Mouse (Mus musculus) MEL (cell line): ENCODE results near the gene Ighmbp2. TPM values are rescaled to one million over a fixed set of nuclear protein-coding genes. Genes with fewer than 3 reads are reported as not detected.

Experiments
- DNase-seq: peaks from one replicate; pipeline ENCODE4 v3.0.0; 2011; ENCODE audit warnings: low read depth, low spot score
- H3K27ac ChIP-seq: 2 replicates; pipeline ENCODE4 v1.5.1; 2012; ENCODE audit warnings: low read depth, mild to moderate bottlenecking, control low read depth, low read length, moderate library complexity; ENCODE audit not compliant: control insufficient read depth
- H3K27me3 ChIP-seq, 2 experiments: fragments of 150-350 bp in 1 of 2; sonication (generic) in 1 of 2; 2 replicates each; pipeline ENCODE4 v1.6.1; 2012; ENCODE audit warnings: low read length in 2 of 2, mild to moderate bottlenecking in 2 of 2, improper control_type of control experiment in 1 of 2, moderate library complexity in 1 of 2; ENCODE audit not compliant: insufficient read depth in 2 of 2, control insufficient read depth in 1 of 2
- H3K36me3 ChIP-seq, 2 experiments: 2 replicates each; pipeline ENCODE4 v1.6.1; 2012 to 2014; ENCODE audit warnings: low read length in 2 of 2, improper control_type of control experiment in 1 of 2, inconsistent platforms in 1 of 2, mild to moderate bottlenecking in 1 of 2; ENCODE audit not compliant: insufficient read depth in 2 of 2, control insufficient read depth in 1 of 2
- H3K4me1 ChIP-seq, 2 experiments: fragments of 150-350 bp in 1 of 2; sonication (generic) in 1 of 2; 2 replicates each; pipeline ENCODE4 v1.6.1; 2012; ENCODE audit warnings: low read length in 2 of 2, improper control_type of control experiment in 1 of 2, mild to moderate bottlenecking in 1 of 2; ENCODE audit not compliant: insufficient read depth in 2 of 2, control insufficient read depth in 1 of 2
- H3K4me3 ChIP-seq, 2 experiments: fragments of 150-350 bp in 1 of 2; sonication (generic) in 1 of 2; 2 replicates each; pipeline ENCODE4 v1.5.1; 2012; ENCODE audit warnings: low read depth in 2 of 2, low read length in 2 of 2, mild to moderate bottlenecking in 2 of 2, moderate library complexity in 2 of 2, control low read depth in 1 of 2, improper control_type of control experiment in 1 of 2; ENCODE audit not compliant: control insufficient read depth in 1 of 2, insufficient read depth in 1 of 2
- H3K79me2 ChIP-seq: 2 replicates; pipeline ENCODE4 v1.6.1; 2012; ENCODE audit warnings: mild to moderate bottlenecking, low read length, moderate library complexity; ENCODE audit not compliant: control insufficient read depth, poor library complexity, insufficient read depth
- H3K9ac ChIP-seq: 2 replicates; pipeline ENCODE4 v1.6.1; 2012; ENCODE audit warnings: low read depth, mild to moderate bottlenecking, control low read depth, low read length, moderate library complexity; ENCODE audit not compliant: control insufficient read depth, poor library complexity, severe bottlenecking
- H3K9me3 ChIP-seq: fragments of 150-350 bp; sonication (generic); replicated peaks from 2 replicates; pipeline ENCODE4 v1.6.1; 2012; ENCODE audit warnings: mild to moderate bottlenecking, low read length, improper control_type of control experiment, moderate library complexity; ENCODE audit not compliant: insufficient read depth
- CHD1 ChIP-seq: IDR thresholded peaks from 2 replicates; pipeline ENCODE4 v1.6.1; 2012; ENCODE audit warnings: low read depth, mild to moderate bottlenecking, inconsistent platforms, low read length, improper control_type of control experiment
- CHD2 ChIP-seq: IDR thresholded peaks from 2 replicates; pipeline ENCODE4 v1.6.1; 2011; ENCODE audit warnings: low read length, improper control_type of control experiment
- CTCF ChIP-seq, 3 experiments: IDR thresholded peaks in 2 of 3; conservative IDR thresholded peaks in 1 of 3; 2 replicates each; pipeline ENCODE4 v1.5.1; 2011 to 2012; ENCODE audit warnings: low read length in 3 of 3, low read depth in 2 of 3, mild to moderate bottlenecking in 2 of 3, improper control_type of control experiment in 1 of 3, inconsistent platforms in 1 of 3, mixed read lengths in 1 of 3, moderate library complexity in 1 of 3; ENCODE audit not compliant: control insufficient read depth in 1 of 3, insufficient read depth in 1 of 3, poor library complexity in 1 of 3, severe bottlenecking in 1 of 3
- E2F4 ChIP-seq: IDR thresholded peaks from 2 replicates; pipeline ENCODE4 v1.6.1; 2011; ENCODE audit warnings: low read depth, low read length, improper control_type of control experiment, borderline replicate concordance
- EP300 ChIP-seq, 2 experiments: IDR thresholded peaks; 2 replicates each; pipeline ENCODE4 v1.6.1; 2011; ENCODE audit warnings: improper control_type of control experiment in 2 of 2, low read length in 2 of 2, low read depth in 1 of 2, mild to moderate bottlenecking in 1 of 2
- HCFC1 ChIP-seq: IDR thresholded peaks from 2 replicates; pipeline ENCODE4 v1.6.1; 2012; ENCODE audit warnings: low read depth, mild to moderate bottlenecking, inconsistent platforms, low read length, improper control_type of control experiment, moderate library complexity
- MAX ChIP-seq: IDR thresholded peaks from 2 replicates; pipeline ENCODE4 v1.6.1; 2011; ENCODE audit warnings: low read length, improper control_type of control experiment
- MAZ ChIP-seq: IDR thresholded peaks from 2 replicates; pipeline ENCODE4 v1.6.1; 2012; ENCODE audit warnings: low read depth, mild to moderate bottlenecking, inconsistent platforms, low read length, improper control_type of control experiment
- MEF2A ChIP-seq: IDR thresholded peaks from 2 replicates; pipeline ENCODE4 v1.6.1; 2014; ENCODE audit warnings: low read depth, mild to moderate bottlenecking, inconsistent platforms, low read length, improper control_type of control experiment; ENCODE audit not compliant: poor library complexity, insufficient replicate concordance, severe bottlenecking; ENCODE audit errors: extremely low read depth
- MXI1 ChIP-seq: IDR thresholded peaks from 2 replicates; pipeline ENCODE4 v1.6.1; 2011; ENCODE audit warnings: mild to moderate bottlenecking, low read depth, low read length, improper control_type of control experiment
- MYC ChIP-seq: IDR thresholded peaks from 2 replicates; pipeline ENCODE4 v1.6.1; 2011; ENCODE audit warnings: low read depth, mild to moderate bottlenecking, low read length, improper control_type of control experiment, moderate library complexity
- NRF1 ChIP-seq: IDR thresholded peaks from 2 replicates; pipeline ENCODE4 v1.6.1; 2014; ENCODE audit warnings: low read depth, mild to moderate bottlenecking, inconsistent platforms, low read length, improper control_type of control experiment, moderate library complexity; ENCODE audit not compliant: poor library complexity, insufficient read depth, severe bottlenecking
- POLR2AphosphoS5 ChIP-seq: IDR thresholded peaks from 2 replicates; pipeline ENCODE4 v1.6.1; 2012; ENCODE audit warnings: low read depth, borderline replicate concordance, mild to moderate bottlenecking, inconsistent platforms, low read length, moderate library complexity, mixed read lengths
- SIN3A ChIP-seq: IDR thresholded peaks from 2 replicates; pipeline ENCODE4 v1.6.1; 2012; ENCODE audit warnings: low read length, improper control_type of control experiment, inconsistent platforms
- TAL1 ChIP-seq: IDR thresholded peaks from 2 replicates; pipeline ENCODE4 v1.6.1; 2012; ENCODE audit warnings: mild to moderate bottlenecking, inconsistent platforms, low read length, moderate library complexity, mixed read lengths
- TBP ChIP-seq: IDR thresholded peaks from 2 replicates; pipeline ENCODE4 v1.8.0; 2011; ENCODE audit warnings: low read depth, low read length, improper control_type of control experiment
- USF1 ChIP-seq: IDR thresholded peaks from 2 replicates; pipeline ENCODE4 v1.6.1; 2014; ENCODE audit warnings: low read depth, mild to moderate bottlenecking, inconsistent platforms, low read length, improper control_type of control experiment, moderate library complexity
- USF2 ChIP-seq, 2 experiments: IDR thresholded peaks; 2 replicates each; pipeline ENCODE4 v1.6.1; 2011 to 2012; ENCODE audit warnings: improper control_type of control experiment in 2 of 2, low read length in 2 of 2, borderline replicate concordance in 1 of 2, inconsistent platforms in 1 of 2, low read depth in 1 of 2, mild to moderate bottlenecking in 1 of 2; ENCODE audit not compliant: insufficient read depth in 1 of 2
- ZMIZ1 ChIP-seq: IDR thresholded peaks from 2 replicates; pipeline ENCODE4 v1.6.1; 2012; ENCODE audit warnings: low read depth, mild to moderate bottlenecking, inconsistent platforms, low read length, improper control_type of control experiment, moderate library complexity
- polyA plus RNA-seq, 2 experiments: library from polyadenylated mRNA; stranded (reverse) in 1 of 2; unstranded in 1 of 2; fragments of >175 nt in 1 of 2; fragments of >200 nt in 1 of 2; gene quantifications; 2 replicates each; pipeline versions ENCODE4 v1.2.1 to v1.2.4; 2012; ENCODE audit warnings: low replicate concordance in 2 of 2, low read depth in 1 of 2; ENCODE audit not compliant: insufficient read length in 2 of 2, insufficient read depth in 1 of 2, missing spikeins in 1 of 2
- total RNA-seq: library from RNA; depleted of rRNA; stranded (reverse); fragments of 300-350 nt; gene quantifications from 2 replicates; pipeline ENCODE4 v1.2.3, GENCODE M21; 2012

Ighmbp2 gene
- total and polyA plus RNA-seq, 3 experiments: 11.7 to 12.9 TPM; not detected in 1

- H3K27ac ChIP-seq: no peak overlapping the region
- H3K27me3 ChIP-seq: no peaks in the 10 kb centered on the region
- DNase-seq: no peak
- H3K36me3 ChIP-seq: peaks cover 0 to 2% of the 10 kb centered on the region in 2 experiments; a peak in 1 of 4 replicates
- no peak overlapping the region for H3K4me3 ChIP-seq
- no peak overlapping the region for H3K9ac ChIP-seq
- TF ChIP-seq ZMIZ1: no peak
- TF ChIP-seq NRF1: no peak
- TF ChIP-seq CHD1: no peak
- no peak for TF ChIP-seq TAL1
- TF ChIP-seq SIN3A: no peak
- TF ChIP-seq TBP: no peak
- no peak for TF ChIP-seq MAX
- no peak for TF ChIP-seq EP300 (IDR thresholded peaks at IDR 0.05; ENCODE audit: low read depth in 1 of 2, low read length in 2 of 2)
- TF ChIP-seq MEF2A: no peak
- TF ChIP-seq CTCF (IDR thresholded peaks at IDR 0.05 in 2 of 3, conservative IDR thresholded peaks at IDR 0.05 in 1 of 3; ENCODE audit: control insufficient read depth in 1 of 3, insufficient read depth in 1 of 3, low read depth in 2 of 3, low read length in 3 of 3, poor library complexity in 1 of 3, severe bottlenecking in 1 of 3): no peak
- no peak for TF ChIP-seq MXI1
- no peaks in the 10 kb centered on the region for H3K79me2 ChIP-seq
- no peaks in the 10 kb centered on the region for H3K9me3 ChIP-seq
- no peaks in the 10 kb centered on the region for H3K4me1 ChIP-seq
Measured at GRCm38 (mm10) chr19:3273331-3273730, 9.5 kb downstream of the Ighmbp2 start.

- TF ChIP-seq MAZ: no peak
- no peak for DNase-seq
- Histone ChIP-seq H3K79me2 (no peaks in the 10 kb centered on the region), H3K9me3 (no peaks in the 10 kb centered on the region), H3K27me3 (no peaks in the 10 kb centered on the region), H3K4me1 (no peaks in the 10 kb centered on the region), H3K4me3 (no peak overlapping the region), H3K36me3 (peaks cover 0 to 2% of the 10 kb centered on the region in 2 experiments; a peak in 1 of 4 replicates), H3K9ac (no peak overlapping the region), H3K27ac (no peak overlapping the region)
Measured at GRCm38 (mm10) chr19:3271366-3271765, 11.5 kb downstream of the Ighmbp2 start.

- H3K27me3 ChIP-seq: no peaks in the 10 kb centered on the region
- no peak overlapping the region for H3K9ac ChIP-seq
- no peak for TF ChIP-seq USF1
- no peak for TF ChIP-seq USF2 (IDR thresholded peaks at IDR 0.05; ENCODE audit: borderline replicate concordance in 1 of 2, insufficient read depth in 1 of 2, low read depth in 1 of 2, low read length in 2 of 2)
- no peak for TF ChIP-seq POLR2AphosphoS5
- no peak for TF ChIP-seq HCFC1
- TF ChIP-seq E2F4: no peak
- TF ChIP-seq CHD2: no peak
- no peak for TF ChIP-seq MYC
- no peak overlapping the region for H3K27ac ChIP-seq
- H3K4me3 ChIP-seq: no peak overlapping the region
- no peak for DNase-seq
- no peaks in the 10 kb centered on the region for H3K4me1 ChIP-seq
- no peaks in the 10 kb centered on the region for H3K9me3 ChIP-seq
- H3K36me3 ChIP-seq: peaks cover 0 to 2% of the 10 kb centered on the region in 2 experiments; a peak in 1 of 4 replicates
- H3K79me2 ChIP-seq: no peaks in the 10 kb centered on the region
Measured at GRCm38 (mm10) chr19:3269803-3270202, 13.0 kb downstream of the Ighmbp2 start.
